Mouse (Mus musculus) Patski (cell line): ENCODE measurements around the gene Sh3tc1. TPM values are rescaled to one million over a fixed set of nuclear protein-coding genes. Genes with fewer than 3 reads are reported as not detected.

Experiments
- ATAC-seq: fragments of 100-300 bp; one replicate; pipeline ENCODE4 v1.8.0; 2021
- CTCF ChIA-PET: fragments of 350-600 bp; sonication (Branson Sonifier 250); formaldehyde crosslinking; loops from one replicate; lab custom pipeline; 2022; ENCODE audit warnings: inconsistent platforms; lab: Charles Lee
- POLR2A ChIA-PET: fragments of 350-600 bp; sonication (Branson Sonifier 250); formaldehyde crosslinking; loops from one replicate; lab custom pipeline; 2022; ENCODE audit warnings: antibody characterized with exemption, inconsistent platforms; lab: Charles Lee
- DNase-seq: peaks from one replicate; pipeline ENCODE4 v3.0.0-alpha.2; 2011; ENCODE audit warnings: low read depth, low spot score
- H3K27me3 ChIP-seq: fragments of 371-371 bp; one replicate; pipeline ENCODE4 v1.5.1; 2021
- CTCF ChIP-seq: fragments of 100-300 bp; IDR thresholded peaks from one replicate; pipeline ENCODE4 v1.5.1; 2021
- in situ Hi-C: fragments of 300-500 bp; cut with MboI; formaldehyde crosslinking; loops from 3 replicates; pipeline ENCODE4 v1.11.1; 2018; ENCODE audit warnings: low pct_unique_long_range_greater_than_20kb, mixed read lengths
- polyA plus RNA-seq: library from polyadenylated mRNA; unstranded; gene quantifications from one replicate; pipeline ENCODE4 v1.2.3, GENCODE M21; 2021

Gene Sh3tc1
- polyA plus RNA-seq, 1 experiment from 2014 or later: 25.1 TPM

DNA sequence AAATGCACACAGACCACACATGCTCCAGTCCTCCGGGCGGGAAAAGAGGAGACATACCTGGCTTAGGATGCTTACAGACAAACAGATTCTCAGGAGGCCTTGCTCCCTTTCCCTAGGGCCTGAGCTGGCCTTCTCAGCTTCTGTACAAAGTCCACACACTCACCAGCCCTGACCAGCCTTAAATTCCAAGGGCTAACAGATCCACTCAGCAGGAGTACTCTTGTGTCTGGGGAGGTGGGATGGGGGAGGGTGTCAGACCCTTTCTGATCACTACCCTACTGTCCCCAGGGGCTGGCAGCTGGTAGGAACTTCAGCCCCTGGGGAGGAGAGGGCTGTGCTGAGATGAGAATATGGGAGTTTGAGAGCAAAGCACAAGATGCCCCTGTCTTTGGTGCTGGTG, 782 bp downstream of the Sh3tc1 start:
- POLR2A ChIA-PET: no interaction called here
- in situ Hi-C loops: no loop called here
- no peaks in the 10 kb centered on the region for H3K27me3 ChIP-seq
- no peak for TF ChIP-seq CTCF
- ATAC-seq (no peak), DNase-seq (no peak)
- CTCF ChIA-PET: interaction anchor here (0.9 to 2.8 kb wide), 2 partner anchors 16 to 25 kb away, joined by 3 to 6 read pairs; no protein-coding TSS in a partner anchor

DNA sequence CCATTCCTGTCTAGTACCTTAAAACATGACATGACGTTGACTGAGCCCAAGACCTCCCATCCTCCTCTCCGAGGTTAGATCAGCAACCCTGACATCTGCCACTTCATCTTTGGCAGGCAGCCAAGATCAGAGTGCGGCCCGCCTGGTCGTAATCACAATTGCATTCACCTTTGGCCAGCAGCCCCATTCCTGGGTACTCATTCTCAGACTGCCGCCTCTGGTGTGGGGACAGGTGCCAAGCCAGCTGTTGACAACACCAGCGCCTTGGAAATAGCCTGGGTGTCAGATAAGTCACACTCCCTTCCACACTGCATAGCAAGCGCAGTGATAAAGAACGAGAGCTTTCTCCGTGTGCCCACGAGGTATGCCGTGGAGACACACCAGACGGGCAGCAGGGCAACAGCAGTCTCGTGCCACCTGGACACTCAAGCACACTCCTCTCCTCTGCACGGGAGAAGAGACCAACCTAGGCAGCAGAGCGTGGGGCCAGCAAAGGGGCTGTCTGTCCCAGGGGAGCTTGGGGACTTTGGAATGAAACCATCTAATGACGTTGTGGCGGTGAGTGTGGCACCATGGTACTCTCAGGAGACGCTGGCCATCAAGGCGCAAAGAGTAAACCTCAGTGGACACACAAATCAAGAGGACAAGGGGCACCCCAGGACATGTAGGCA, 2.4 kb downstream of the Sh3tc1 start:
- TF ChIP-seq CTCF: no peak
- ChIA-PET CTCF (interaction anchor here (0.9 to 4.5 kb wide), 2 partner anchors 9 to 18 kb away, joined by 3 to 22 read pairs; no protein-coding TSS in a partner anchor), POLR2A (no interaction called here)
- ATAC-seq (no peak), DNase-seq (no peak)
- in situ Hi-C loops: no loop called here
- no peaks in the 10 kb centered on the region for H3K27me3 ChIP-seq

- no peak for TF ChIP-seq CTCF
- DNase-seq (no peak), ATAC-seq (no peak)
- in situ Hi-C loops: no loop called here
- ChIA-PET POLR2A (interaction anchor here (0.7 to 0.9 kb wide), 2 partner anchors 8 to 13 kb away, joined by 3 read pairs; no protein-coding TSS in a partner anchor), CTCF (interaction anchor here (0.9 to 4.5 kb wide), 5 partner anchors 11 to 137 kb away, joined by 3 to 22 read pairs (median 4); no protein-coding TSS in a partner anchor)
- no peaks in the 10 kb centered on the region for H3K27me3 ChIP-seq
These were observed 6.3 kb downstream of the Sh3tc1 start for GRCm38 (mm10) chr5:35733523-35733922.

DNA sequence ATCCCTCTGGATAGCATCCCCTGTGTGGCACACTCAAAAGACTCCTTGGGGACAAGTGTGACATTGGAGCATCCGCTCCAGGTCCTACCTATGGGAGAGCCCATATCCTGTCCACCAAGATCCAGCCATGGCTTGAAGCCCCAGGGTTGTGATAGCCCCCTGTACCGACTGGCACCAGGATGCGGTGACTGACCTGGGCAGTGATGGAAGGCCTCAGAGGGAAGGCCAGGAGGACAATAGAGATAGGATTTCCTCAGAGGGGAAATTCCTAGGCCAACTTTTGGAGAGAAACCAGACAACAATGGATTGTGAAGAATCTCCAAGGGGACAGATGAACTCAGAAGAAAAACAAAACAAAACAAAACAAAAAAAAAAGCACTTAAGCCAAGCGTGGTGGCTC, 8.8 kb downstream of the Sh3tc1 start:
- CTCF ChIA-PET: interaction anchor here (1.4 kb wide), 1 partner anchor 26 kb away, joined by 3 read pairs; no protein-coding TSS in a partner anchor
- no peaks in the 10 kb centered on the region for H3K27me3 ChIP-seq
- no peak for TF ChIP-seq CTCF
- ATAC-seq (no peak), DNase-seq (no peak)
- in situ Hi-C loops: no loop called here
- POLR2A ChIA-PET: no interaction called here

DNA sequence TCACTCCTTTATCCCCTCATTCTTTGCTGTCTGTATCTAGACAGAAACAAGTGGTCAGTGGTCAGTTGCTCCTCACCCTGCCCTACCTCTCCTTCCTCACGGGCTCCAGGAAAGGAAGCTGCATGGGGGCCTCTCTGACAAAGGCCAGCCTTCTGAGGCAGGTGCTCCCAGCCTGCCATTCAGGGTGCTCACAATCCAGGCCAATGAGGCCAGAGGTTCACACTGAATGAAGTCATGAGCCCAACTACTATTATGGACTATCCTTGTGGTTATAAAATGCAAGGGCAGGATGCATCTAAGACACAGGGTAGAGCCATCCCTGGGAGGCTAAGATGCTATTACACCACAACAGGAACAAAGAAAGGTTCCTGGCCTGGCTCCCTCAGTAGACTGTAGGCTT, 9.2 kb downstream of the Sh3tc1 start:
- no peak for TF ChIP-seq CTCF
- no peaks in the 10 kb centered on the region for H3K27me3 ChIP-seq
- ATAC-seq (no peak), DNase-seq (no peak)
- in situ Hi-C loops: no loop called here
- POLR2A ChIA-PET: no interaction called here
- CTCF ChIA-PET: interaction anchor here (1.6 kb wide), 1 partner anchor 28 kb away, joined by 5 read pairs; the partner anchor contains the start of gene Ablim2

- no peak for ATAC-seq
- in situ Hi-C loops: no loop called here
- no peak for TF ChIP-seq CTCF
These were observed 9.9 kb downstream of the Sh3tc1 start for GRCm38 (mm10) chr5:35729844-35730243.

DNA sequence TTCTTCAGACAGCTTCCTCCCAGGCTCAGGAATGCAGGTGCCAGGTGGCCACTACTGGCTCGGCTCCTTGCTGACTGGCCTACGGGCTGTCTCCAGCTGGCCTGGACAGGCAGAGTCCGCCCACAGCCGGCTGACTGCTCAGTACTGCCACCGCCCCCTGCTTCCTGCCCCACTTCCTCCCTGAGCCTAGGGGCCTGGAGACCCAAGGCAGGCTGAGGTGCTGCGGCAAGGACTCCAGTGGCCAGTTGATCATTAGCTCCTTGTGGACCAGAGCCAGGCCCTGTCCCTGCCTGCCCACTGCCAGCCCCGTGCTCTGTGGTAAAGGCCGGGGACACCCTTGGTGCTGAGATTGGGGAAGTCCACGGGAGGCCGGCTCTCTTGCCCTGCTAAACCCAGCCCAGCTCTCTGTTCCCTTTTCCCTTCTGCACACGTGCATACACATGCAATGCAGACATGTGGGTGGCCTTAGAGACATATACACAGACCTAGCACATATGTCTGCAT, 10.8 kb downstream of the Sh3tc1 start:
- in situ Hi-C loops: no loop called here
- ChIA-PET CTCF (interaction anchor here (0.9 to 1.6 kb wide), 4 partner anchors 17 to 29 kb away, joined by 3 to 7 read pairs (median 6); partner anchors contain the start of gene Ablim2), POLR2A (interaction anchor here (0.6 to 1.0 kb wide), 3 partner anchors 72 to 647 kb away, joined by 3 to 4 read pairs (median 3); no protein-coding TSS in a partner anchor)
- no peak for TF ChIP-seq CTCF
- H3K27me3 ChIP-seq: no peaks in the 10 kb centered on the region
- ATAC-seq (peak; percentile 83), DNase-seq (peak; percentile 81)

More at GRCm38 (mm10) chr5:35729844-35730243, 9.9 kb downstream of the Sh3tc1 start:
- ChIA-PET CTCF (interaction anchor here (1.6 kb wide), 1 partner anchor 28 kb away, joined by 5 read pairs; the partner anchor contains the start of gene Ablim2), POLR2A (interaction anchor here (0.6 kb wide), 1 partner anchor 128 kb away, joined by 3 read pairs; no protein-coding TSS in a partner anchor)
- DNase-seq: no peak
- no peaks in the 10 kb centered on the region for H3K27me3 ChIP-seq

DNA sequence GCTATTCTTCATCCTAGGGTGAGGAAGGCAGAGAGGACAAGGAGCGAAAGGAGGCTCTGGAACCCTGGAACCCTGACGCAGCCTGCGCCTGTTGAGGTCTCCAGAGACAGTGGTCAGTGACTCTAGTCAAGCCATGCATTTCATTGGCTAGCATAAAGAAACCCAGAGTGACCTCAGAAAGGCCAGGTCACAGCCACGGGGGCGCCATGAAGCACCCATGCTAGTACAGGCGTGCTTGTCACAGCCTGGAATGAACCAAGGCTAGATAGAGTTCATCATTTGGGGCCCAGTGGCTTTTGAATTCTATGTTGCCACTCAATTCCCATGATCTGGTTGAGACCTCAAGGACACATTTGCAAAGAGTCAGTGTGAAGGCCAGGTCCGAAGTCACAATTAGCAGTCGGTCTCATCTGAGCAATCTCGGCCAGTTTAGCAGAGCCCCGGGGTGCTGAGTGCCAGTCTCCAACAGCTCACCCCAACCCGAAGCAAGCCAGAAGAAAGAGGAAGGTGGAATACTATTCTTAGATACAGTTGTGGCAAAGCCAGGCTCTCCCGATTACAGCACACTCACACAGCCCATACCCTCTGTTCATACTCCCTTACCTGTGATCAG, 11.3 kb downstream of the Sh3tc1 start:
- H3K27me3 ChIP-seq: no peaks in the 10 kb centered on the region
- no peak for TF ChIP-seq CTCF
- ChIA-PET CTCF (interaction anchor here (0.9 to 1.4 kb wide), 3 partner anchors 18 to 27 kb away, joined by 3 to 7 read pairs (median 6); no protein-coding TSS in a partner anchor), POLR2A (interaction anchor here (1.0 kb wide), 2 partner anchors 72 to 151 kb away, joined by 3 to 4 read pairs; no protein-coding TSS in a partner anchor)
- DNase-seq (no peak), ATAC-seq (peak; percentile 13)
- in situ Hi-C loops: no loop called here

- CTCF ChIA-PET: interaction anchor here (1.2 kb wide), 1 partner anchor 13 kb away, joined by 4 read pairs; no protein-coding TSS in a partner anchor
These were observed 12.3 kb downstream of the Sh3tc1 start for GRCm38 (mm10) chr5:35727447-35727846.

DNA sequence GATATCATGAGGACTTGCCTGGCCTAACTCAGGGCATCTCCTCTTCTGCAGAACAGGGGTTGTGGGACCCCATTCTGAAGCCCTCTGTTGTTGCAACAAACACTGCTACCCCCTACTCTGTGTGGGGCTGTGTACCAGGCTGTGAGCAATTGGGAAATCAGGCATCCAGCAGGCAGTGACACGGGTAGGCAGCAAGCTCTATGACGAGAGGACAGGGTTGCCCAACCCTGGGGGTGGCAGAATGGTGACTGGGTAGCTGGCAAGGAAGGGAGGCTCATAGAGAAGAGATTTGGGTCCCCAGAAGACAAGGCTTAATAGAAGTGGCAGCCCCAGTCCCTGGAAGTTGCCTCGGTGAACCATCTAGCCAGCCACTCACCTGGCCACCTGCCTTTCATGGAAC, 13.9 kb downstream of the Sh3tc1 start:
- CTCF ChIA-PET: interaction anchor here (1.5 kb wide), 1 partner anchor 23 kb away, joined by 3 read pairs; no protein-coding TSS in a partner anchor
- POLR2A ChIA-PET: no interaction called here
- in situ Hi-C loops: no loop called here
- DNase-seq: no peak
- H3K27me3 ChIP-seq: no peaks in the 10 kb centered on the region
- no peak for ATAC-seq
- TF ChIP-seq CTCF: no peak

More at GRCm38 (mm10) chr5:35727447-35727846, 12.3 kb downstream of the Sh3tc1 start:
- in situ Hi-C loops: no loop called here
- ATAC-seq (no peak), DNase-seq (no peak)
- TF ChIP-seq CTCF: no peak
- H3K27me3 ChIP-seq: no peaks in the 10 kb centered on the region
- POLR2A ChIA-PET: no interaction called here
